Mouse (Mus musculus) kidney, embryonic 16.5 days (tissue): ENCODE measurements at regions not wholly inside any gene's neighbourhood (a gene's known extent, or its start where the extent isn't known, plus 50 kb on each side); places are given as distances from the start of the nearest gene placed in this dataset.

ENCODE experiments used
- ATAC-seq: fragments of 200-750 bp; cut with Nextera tagmentation; 2 replicates; pipeline ENCODE4 v1.8.0; 2017; ENCODE audit warnings: moderate TSS enrichment; ENCODE audit not compliant: low FRiP score, low TSS enrichment
- H3K27ac ChIP-seq: fragments of 300-500 bp; sonication (generic); 2 replicates; pipeline ENCODE4 v1.5.1; 2014; ENCODE audit warnings: low read length
- H3K27me3 ChIP-seq: fragments of 300-500 bp; sonication (generic); 2 replicates; pipeline ENCODE4 v1.6.1; 2014; ENCODE audit warnings: low read length, control low read depth, mixed read lengths; ENCODE audit not compliant: insufficient read depth
- H3K36me3 ChIP-seq: fragments of 300-500 bp; sonication (generic); 2 replicates; pipeline ENCODE4 v1.6.1; 2014; ENCODE audit warnings: low read length, control low read depth, mixed read lengths; ENCODE audit not compliant: insufficient read depth
- H3K4me1 ChIP-seq: fragments of 300-500 bp; sonication (generic); 2 replicates; pipeline ENCODE4 v1.6.1; 2014; ENCODE audit warnings: low read length, control low read depth, mixed read lengths; ENCODE audit not compliant: insufficient read depth
- H3K4me2 ChIP-seq: fragments of 300-500 bp; sonication (generic); replicated peaks from 2 replicates; pipeline ENCODE4 v1.6.1; 2014; ENCODE audit warnings: low read depth, low read length
- H3K4me3 ChIP-seq: fragments of 300-500 bp; sonication (generic); 2 replicates; pipeline ENCODE4 v1.5.1; 2014; ENCODE audit warnings: mild to moderate bottlenecking, low read length
- H3K9ac ChIP-seq: fragments of 300-500 bp; sonication (generic); replicated peaks from 2 replicates; pipeline ENCODE4 v1.6.1; 2014; ENCODE audit warnings: low read length
- H3K9me3 ChIP-seq: fragments of 300-500 bp; sonication (generic); 2 replicates; pipeline ENCODE4 v1.6.1; 2016; ENCODE audit warnings: low read length, control low read depth
- WGBS: fragments of 180-500 bp; shearing (Covaris S2); extraction: QIAGEN DNeasy Blood & Tissue Kit; methylation state at CpG from one replicate; pipeline ENCODE4 v1.1.7; 2014; 5-methylcytosine and 5-hydroxymethylcytosine counted together

- peaks cover 6% of the 10 kb centered on the region for H3K4me1 ChIP-seq
- 12% methylated on average over 10 of the region's 10 CpGs for WGBS
- H3K27ac ChIP-seq, result no peak overlapping the region
- no peak overlapping the region for H3K9ac ChIP-seq
- peaks cover 64% of the 10 kb centered on the region for H3K27me3 ChIP-seq
- H3K4me3 ChIP-seq, result no peak overlapping the region
- no peaks in the 10 kb centered on the region for H3K36me3 ChIP-seq
- no peaks in the 10 kb centered on the region for H3K9me3 ChIP-seq
- no peak for ATAC-seq
- H3K4me2 ChIP-seq, result 0 out of 2 replicates have a peak overlapping the region, but pooled peaks have one; percentile 11
These were observed 125.6 kb downstream of the Nkx6-1 start for GRCm38 (mm10) chr5:101539254-101539549.

- Histone ChIP-seq H3K27ac (no peak overlapping the region), H3K4me2 (peak overlapping the region; percentile 48), H3K36me3 (no peaks in the 10 kb centered on the region), H3K9ac (no peak overlapping the region), H3K9me3 (no peaks in the 10 kb centered on the region), H3K4me1 (peaks cover 6% of the 10 kb centered on the region), H3K27me3 (peaks cover 61% of the 10 kb centered on the region), H3K4me3 (peak overlapping the region; percentile 28)
- no peak for ATAC-seq
- 2% methylated on average over 24 of the region's 24 CpGs for WGBS
These were observed 126.2 kb downstream of the Nkx6-1 start for GRCm38 (mm10) chr5:101538410-101539253.

GRCm38 (mm10) chr5:101537518-101538380 lies 127.0 kb downstream of the Nkx6-1 start:
- peak overlapping the region; percentile 28 for H3K4me3 ChIP-seq
- 2% methylated on average over 23 of the region's 23 CpGs for WGBS
- peaks cover 53% of the 10 kb centered on the region for H3K27me3 ChIP-seq

GRCm38 (mm10) chr5:101535451-101535850 lies 129.3 kb downstream of the Nkx6-1 start:
- no peak for ATAC-seq
- Histone ChIP-seq H3K4me2 (no peak overlapping the region), H3K27ac (no peak overlapping the region), H3K9ac (no peak overlapping the region), H3K27me3 (peaks cover 33% of the 10 kb centered on the region), H3K4me3 (no peak overlapping the region), H3K9me3 (no peaks in the 10 kb centered on the region; the same call in 1 of the 2 replicates), H3K36me3 (no peaks in the 10 kb centered on the region), H3K4me1 (peaks cover 6% of the 10 kb centered on the region)
- 68% methylated on average over 5 of the region's 5 CpGs for WGBS

More at GRCm38 (mm10) chr5:101537518-101538380, 127.0 kb downstream of the Nkx6-1 start:
- H3K4me1 ChIP-seq, result peaks cover 6% of the 10 kb centered on the region
- H3K9me3 ChIP-seq, result no peaks in the 10 kb centered on the region
- peak; percentile 76; the same call in 1 of the 2 replicates for ATAC-seq
- H3K4me2 ChIP-seq, result peak overlapping the region; percentile 48
- no peaks in the 10 kb centered on the region for H3K36me3 ChIP-seq
- H3K27ac ChIP-seq, result no peak overlapping the region
- H3K9ac ChIP-seq, result no peak overlapping the region

- no peak overlapping the region for H3K4me2 ChIP-seq
- no peak for ATAC-seq
- no peak overlapping the region for H3K27ac ChIP-seq
- H3K36me3 ChIP-seq, result no peaks in the 10 kb centered on the region
- H3K9ac ChIP-seq, result no peak overlapping the region
- H3K9me3 ChIP-seq, result no peaks in the 10 kb centered on the region
- peaks cover 16% of the 10 kb centered on the region; the same call in 1 of the 2 replicates for H3K4me1 ChIP-seq
- no peak overlapping the region for H3K4me3 ChIP-seq
- WGBS, result 63% methylated on average over 5 of the region's 5 CpGs
- peaks cover 26% of the 10 kb centered on the region for H3K27me3 ChIP-seq
These were observed 139.4 kb downstream of the Nkx6-1 start for GRCm38 (mm10) chr5:101525346-101525745.

- no peak overlapping the region; the same call in 1 of the 2 replicates for H3K27ac ChIP-seq
- no peak overlapping the region for H3K4me3 ChIP-seq
- peaks cover 16% of the 10 kb centered on the region; the same call in 1 of the 2 replicates for H3K4me1 ChIP-seq
- no peaks in the 10 kb centered on the region for H3K36me3 ChIP-seq
- H3K27me3 ChIP-seq, result peaks cover 22% of the 10 kb centered on the region
- 30% methylated on average over 4 of the region's 4 CpGs for WGBS
- ATAC-seq, result no peak
- H3K4me2 ChIP-seq, result no peak overlapping the region
- no peaks in the 10 kb centered on the region for H3K9me3 ChIP-seq
- no peak overlapping the region for H3K9ac ChIP-seq
These were observed 140.1 kb downstream of the Nkx6-1 start for GRCm38 (mm10) chr5:101524670-101525069.

- peak overlapping the region; percentile 39; the same call in 1 of the 2 replicates for H3K27ac ChIP-seq
- no peaks in the 10 kb centered on the region for H3K9me3 ChIP-seq
- H3K9ac ChIP-seq, result peak overlapping the region; percentile 22; the same call in 1 of the 2 replicates
- peak; percentile 72; the same call in 1 of the 2 replicates for ATAC-seq
- peaks cover 16% of the 10 kb centered on the region; the same call in 1 of the 2 replicates for H3K4me1 ChIP-seq
- peak overlapping the region; percentile 37 for H3K4me2 ChIP-seq
- peak overlapping the region; percentile 17; the same call in 1 of the 2 replicates for H3K4me3 ChIP-seq
- peaks cover 25% of the 10 kb centered on the region for H3K27me3 ChIP-seq
- no peaks in the 10 kb centered on the region for H3K36me3 ChIP-seq
- 11% methylated on average over 7 of the region's 7 CpGs for WGBS
These were observed 140.9 kb downstream of the Nkx6-1 start for GRCm38 (mm10) chr5:101523902-101524301.

GRCm38 (mm10) chr5:101523490-101523889 lies 141.3 kb downstream of the Nkx6-1 start:
- H3K4me2 ChIP-seq, result peak overlapping the region; percentile 37
- 28% methylated on average over 6 of the region's 7 CpGs for WGBS

GRCm38 (mm10) chr5:101520935-101521655 lies 143.7 kb downstream of the Nkx6-1 start:
- no peak for ATAC-seq
- Histone ChIP-seq H3K4me3 (no peak overlapping the region), H3K27me3 (peaks cover 20% of the 10 kb centered on the region), H3K9me3 (no peaks in the 10 kb centered on the region), H3K4me2 (no peak overlapping the region), H3K27ac (no peak overlapping the region), H3K9ac (no peak overlapping the region), H3K4me1 (peaks cover 16% of the 10 kb centered on the region; the same call in 1 of the 2 replicates), H3K36me3 (no peaks in the 10 kb centered on the region)
- 25% methylated on average over 9 of the region's 9 CpGs for WGBS

More at GRCm38 (mm10) chr5:101523490-101523889, 141.3 kb downstream of the Nkx6-1 start:
- Histone ChIP-seq H3K4me3 (peak overlapping the region; percentile 17; the same call in 1 of the 2 replicates), H3K9ac (0 out of 2 replicates have a peak overlapping the region, but pooled peaks have one; percentile 22), H3K27me3 (peaks cover 25% of the 10 kb centered on the region), H3K36me3 (no peaks in the 10 kb centered on the region), H3K9me3 (no peaks in the 10 kb centered on the region), H3K27ac (peak overlapping the region; percentile 39; the same call in 1 of the 2 replicates), H3K4me1 (peaks cover 16% of the 10 kb centered on the region; the same call in 1 of the 2 replicates)
- peak; percentile 77; the same call in 1 of the 2 replicates for ATAC-seq
